Mouse (Mus musculus) midbrain, embryonic 16.5 days (tissue): ENCODE data around the gene Ccpg1os. TPM values are rescaled to one million over a fixed set of nuclear protein-coding genes. Genes with fewer than 3 reads are reported as not detected.

Experiments used
- ATAC-seq: fragments of 200-750 bp; cut with Nextera tagmentation; 2 replicates; pipeline ENCODE4 v1.8.0; 2017; ENCODE audit warnings: moderate TSS enrichment
- H3K27ac ChIP-seq: fragments of 300-500 bp; sonication (generic); 2 replicates; pipeline ENCODE4 v1.5.1; 2014; ENCODE audit warnings: mild to moderate bottlenecking, low read length, mixed read lengths
- H3K27me3 ChIP-seq: fragments of 300-500 bp; sonication (generic); 2 replicates; pipeline ENCODE4 v1.6.1; 2014; ENCODE audit warnings: low read depth, low read length, mixed read lengths; ENCODE audit not compliant: control insufficient read depth, insufficient read depth
- H3K36me3 ChIP-seq: fragments of 300-500 bp; sonication (generic); 2 replicates; pipeline ENCODE4 v1.6.1; 2014; ENCODE audit warnings: mild to moderate bottlenecking, low read length, moderate library complexity, mixed read lengths; ENCODE audit not compliant: control insufficient read depth, insufficient read depth
- H3K4me1 ChIP-seq: fragments of 300-500 bp; sonication (generic); 2 replicates; pipeline ENCODE4 v1.6.1; 2014; ENCODE audit warnings: mild to moderate bottlenecking, low read length, mixed read lengths; ENCODE audit not compliant: control insufficient read depth, insufficient read depth
- H3K4me2 ChIP-seq: fragments of 300-500 bp; sonication (generic); 2 replicates; pipeline ENCODE4 v1.6.1; 2014; ENCODE audit warnings: mild to moderate bottlenecking, low read length, mixed read lengths
- H3K4me3 ChIP-seq: fragments of 300-500 bp; sonication (generic); 2 replicates; pipeline ENCODE4 v1.5.1; 2014; ENCODE audit warnings: low read depth, mild to moderate bottlenecking, low read length, moderate library complexity, mixed read lengths
- H3K9ac ChIP-seq: fragments of 300-500 bp; sonication (generic); 2 replicates; pipeline ENCODE4 v1.6.1; 2014; ENCODE audit warnings: low read depth, low read length, mixed read lengths
- H3K9me3 ChIP-seq: fragments of 300-500 bp; sonication (generic); replicated peaks from 2 replicates; pipeline ENCODE4 v1.6.1; 2014; ENCODE audit warnings: mild to moderate bottlenecking, low read length, mixed read lengths; ENCODE audit not compliant: control insufficient read depth, poor library complexity, severe bottlenecking
- WGBS: fragments of 180-500 bp; shearing (Covaris S2); extraction: QIAGEN DNeasy Blood & Tissue Kit; methylation state at CpG from one replicate; pipeline ENCODE4 v1.1.7; 2014; 5-methylcytosine and 5-hydroxymethylcytosine counted together
- polyA plus RNA-seq: library from polyadenylated mRNA; unstranded; fragments of >200 nt; fragmentation: Nextera tagmentation; extraction: Ambion mirVana; gene quantifications from 2 replicates; pipeline ENCODE4 v1.2.1, GENCODE M21; 2015

Gene Ccpg1os
- polyA plus RNA-seq, 1 experiment from 2014 or later: 24.2 TPM

DNA sequence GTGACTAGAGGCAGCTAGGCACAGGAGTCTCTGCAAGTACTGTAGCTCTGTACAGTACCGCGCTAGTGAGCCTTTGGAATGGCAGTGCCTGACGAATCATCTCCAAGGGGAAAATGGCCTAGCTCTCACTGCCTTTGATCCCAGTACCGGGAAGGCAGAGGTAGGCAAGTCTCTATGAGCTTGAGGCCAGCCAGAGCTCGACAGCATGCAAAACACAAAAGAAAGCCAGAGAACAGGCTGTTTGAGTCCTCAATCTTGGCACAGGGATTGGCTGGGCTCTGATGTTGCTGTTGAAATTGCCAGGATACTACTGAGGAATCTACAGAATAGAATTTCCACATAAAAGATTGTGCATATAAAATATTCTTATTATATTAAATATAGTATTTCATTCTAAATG, 12.7 kb downstream of the Ccpg1os start:
- 0 out of 2 replicates have a peak, but pooled peaks cover 3% of the 10 kb centered on the region for H3K4me1 ChIP-seq
- H3K4me3 ChIP-seq: no peak overlapping the region
- no peak overlapping the region for H3K9ac ChIP-seq
- H3K9me3 ChIP-seq: no peaks in the 10 kb centered on the region
- WGBS: 86% methylated on average over 5 of the region's 5 CpGs
- no peaks in the 10 kb centered on the region for H3K27me3 ChIP-seq
- no peak for ATAC-seq
- no peak overlapping the region for H3K27ac ChIP-seq
- no peak overlapping the region for H3K4me2 ChIP-seq
- H3K36me3 ChIP-seq: no peaks in the 10 kb centered on the region

DNA sequence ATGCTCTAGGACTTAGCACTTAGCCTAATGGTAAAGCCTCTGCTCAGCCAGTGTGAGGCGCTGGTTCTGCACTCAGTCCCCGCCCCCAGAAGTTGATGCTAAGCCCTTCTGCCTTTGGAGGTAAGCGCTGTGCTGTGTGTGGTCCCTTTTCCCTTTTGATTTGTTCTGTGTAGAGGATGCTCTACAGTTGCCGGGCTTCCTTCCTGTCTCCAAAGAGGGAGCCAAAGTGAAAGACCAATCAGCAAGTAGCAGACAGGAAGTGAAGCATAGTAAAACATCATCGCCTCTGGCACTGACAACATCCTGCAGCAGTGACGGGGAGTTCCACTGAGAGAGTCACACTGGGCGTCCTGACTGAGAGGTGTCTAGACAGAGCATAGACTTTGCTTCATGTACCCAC, 15.3 kb downstream of the Ccpg1os start:
- no peak overlapping the region for H3K4me3 ChIP-seq
- H3K9me3 ChIP-seq: no peaks in the 10 kb centered on the region
- no peak overlapping the region for H3K27ac ChIP-seq
- H3K4me2 ChIP-seq: no peak overlapping the region
- WGBS: 74% methylated on average over 7 of the region's 7 CpGs
- no peak for ATAC-seq
- no peaks in the 10 kb centered on the region for H3K36me3 ChIP-seq
- no peaks in the 10 kb centered on the region for H3K27me3 ChIP-seq
- H3K4me1 ChIP-seq: 0 out of 2 replicates have a peak, but pooled peaks cover 3% of the 10 kb centered on the region
- H3K9ac ChIP-seq: no peak overlapping the region

DNA sequence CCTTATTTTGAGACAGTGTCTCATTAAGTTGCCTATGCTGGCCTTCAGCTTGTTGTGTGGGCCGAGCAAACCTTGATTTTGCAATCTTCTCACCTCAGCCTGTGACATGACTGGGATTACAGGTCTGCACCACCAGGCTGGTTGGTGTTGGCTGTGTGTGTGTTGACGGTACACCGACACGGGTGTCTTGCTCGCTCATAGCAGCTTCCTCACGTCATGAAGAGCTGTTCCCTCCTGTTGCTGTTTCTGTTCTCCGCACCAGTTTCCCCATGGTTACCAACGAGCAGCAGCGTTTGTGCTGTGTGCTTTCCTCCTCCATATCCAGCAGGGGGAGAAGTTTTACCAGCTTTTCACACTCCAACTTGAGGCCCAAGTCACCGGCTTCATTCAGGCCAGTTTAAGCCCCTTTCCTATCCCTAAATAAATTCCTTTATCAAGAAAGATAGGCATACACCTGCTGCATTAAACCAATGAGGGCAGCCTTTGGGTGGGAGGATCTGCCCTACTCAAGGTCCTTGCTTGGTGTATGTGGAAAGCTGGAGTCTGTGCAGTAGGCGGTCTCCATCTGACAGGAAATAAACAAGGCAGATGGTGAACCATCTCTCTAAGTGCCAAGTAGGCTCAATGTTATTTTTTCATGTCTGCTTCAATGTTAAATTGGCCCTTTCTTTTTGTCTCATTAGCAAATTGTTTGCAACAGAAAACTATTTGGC, 16.7 kb downstream of the Ccpg1os start:
- 0 out of 2 replicates have a peak, but pooled peaks cover 3% of the 10 kb centered on the region for H3K4me1 ChIP-seq
- H3K9ac ChIP-seq: no peak overlapping the region
- 30% methylated on average over 11 of the region's 11 CpGs for WGBS
- H3K36me3 ChIP-seq: no peaks in the 10 kb centered on the region
- H3K27ac ChIP-seq: no peak overlapping the region
- no peak overlapping the region for H3K4me2 ChIP-seq
- peak; percentile 51 for ATAC-seq
- no peaks in the 10 kb centered on the region for H3K27me3 ChIP-seq
- no peaks in the 10 kb centered on the region for H3K9me3 ChIP-seq
- no peak overlapping the region for H3K4me3 ChIP-seq

DNA sequence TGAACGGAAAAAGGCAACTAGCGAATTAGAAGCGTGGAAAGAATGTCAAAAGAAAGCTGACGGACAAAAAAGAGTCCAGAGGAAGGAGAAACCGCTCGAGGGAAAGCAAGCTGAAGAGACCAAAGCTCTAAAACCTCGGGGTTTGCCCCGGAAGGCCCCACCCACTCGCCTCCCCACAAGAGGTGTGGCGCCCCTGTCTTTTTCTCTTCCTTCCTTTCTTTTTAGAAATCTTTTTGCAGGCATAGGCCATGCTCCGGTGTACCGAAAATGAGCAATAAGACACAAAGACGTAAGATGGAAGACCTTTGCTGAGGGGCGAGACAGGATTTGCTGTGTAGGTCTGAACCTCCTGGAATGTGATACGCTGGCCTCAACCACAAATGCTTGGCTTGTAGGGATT, 23.2 kb downstream of the Ccpg1os start:
- no peak overlapping the region for H3K4me2 ChIP-seq
- no peak for ATAC-seq
- no peak overlapping the region for H3K27ac ChIP-seq

DNA sequence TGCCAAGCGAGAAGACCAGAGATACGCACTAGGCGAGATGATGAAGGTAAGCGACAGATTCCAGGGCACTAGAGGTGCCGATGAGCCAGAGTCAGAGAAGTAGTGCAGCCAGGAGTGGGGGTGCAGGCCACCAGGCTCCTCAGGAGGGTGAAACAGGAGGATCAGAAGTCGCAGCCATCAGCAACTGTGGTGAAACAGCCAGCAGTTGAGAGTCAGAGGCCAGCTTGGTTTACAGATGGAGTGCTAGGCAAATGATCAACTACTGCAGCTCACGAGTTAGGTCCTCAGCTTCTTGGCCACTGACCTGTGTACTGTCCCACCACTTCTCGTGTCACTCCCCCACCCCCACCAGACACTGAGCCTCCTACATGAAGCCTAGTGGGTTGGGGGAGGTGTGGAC, 23.8 kb downstream of the Ccpg1os start:
- Histone ChIP-seq H3K9ac (no peak overlapping the region), H3K4me1 (peaks cover 4% of the 10 kb centered on the region), H3K27ac (no peak overlapping the region), H3K36me3 (no peaks in the 10 kb centered on the region), H3K27me3 (no peaks in the 10 kb centered on the region), H3K4me3 (no peak overlapping the region), H3K4me2 (no peak overlapping the region), H3K9me3 (no peaks in the 10 kb centered on the region)
- 76% methylated on average over 8 of the region's 8 CpGs for WGBS
- ATAC-seq: no peak

More for the DNA sequence above, 23.2 kb downstream of the Ccpg1os start:
- no peaks in the 10 kb centered on the region for H3K9me3 ChIP-seq
- H3K27me3 ChIP-seq: no peaks in the 10 kb centered on the region
- H3K4me1 ChIP-seq: peaks cover 4% of the 10 kb centered on the region
- no peaks in the 10 kb centered on the region for H3K36me3 ChIP-seq
- H3K4me3 ChIP-seq: no peak overlapping the region
- H3K9ac ChIP-seq: no peak overlapping the region
- 80% methylated on average over 15 of the region's 15 CpGs for WGBS

GRCm38 (mm10) chr9:72958521-72959450, 26.4 kb downstream of the Ccpg1os start, which contains the start of the genes Dyx1c1 and Gm44503:
Dyx1c1 (plus strand) TSS chr9:72958785.
Gm44503 (plus strand) TSS chr9:72958852.
- Histone ChIP-seq H3K9ac (peak within 1 kb of the TSS; percentile 66), H3K4me3 (peak within 1 kb of the TSS; percentile 71)
- 2% methylated on average over 43 of the region's 43 CpGs for WGBS

DNA sequence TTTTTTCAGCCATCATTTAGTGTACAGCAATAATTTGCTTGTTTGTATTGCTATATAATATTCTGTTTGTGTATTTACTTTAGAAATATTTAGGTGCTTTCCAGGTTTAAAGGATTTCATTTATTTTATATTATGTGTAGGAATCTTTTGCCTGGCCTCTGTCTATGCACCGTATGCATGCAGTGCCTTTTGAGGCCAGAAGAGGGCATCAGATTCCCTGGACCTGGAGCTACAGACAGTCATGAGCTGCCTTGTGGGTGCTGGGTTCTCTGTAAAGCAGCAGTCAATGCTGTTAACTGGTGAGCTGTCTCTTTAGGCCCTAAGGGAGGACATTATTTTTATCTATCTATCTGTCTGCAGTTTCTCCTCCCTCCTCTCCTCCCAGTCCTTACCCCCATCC, 29.6 kb downstream of the Ccpg1os start:
- Histone ChIP-seq H3K9me3 (no peaks in the 10 kb centered on the region), H3K4me1 (peaks cover 4% of the 10 kb centered on the region), H3K27me3 (no peaks in the 10 kb centered on the region), H3K4me2 (no peak overlapping the region), H3K4me3 (no peak overlapping the region), H3K27ac (no peak overlapping the region), H3K36me3 (no peaks in the 10 kb centered on the region), H3K9ac (no peak overlapping the region)
- WGBS: 18% methylated on average over 1 of the region's 1 CpGs
- no peak for ATAC-seq

More at GRCm38 (mm10) chr9:72958521-72959450, 26.4 kb downstream of the Ccpg1os start, which contains the start of the genes Dyx1c1 and Gm44503:
- Histone ChIP-seq H3K4me2 (peak within 1 kb of the TSS; percentile 70), H3K36me3 (no peaks in the 10 kb centered on the region), H3K9me3 (no peaks in the 10 kb centered on the region), H3K27me3 (no peaks in the 10 kb centered on the region), H3K4me1 (peaks cover 4% of the 10 kb centered on the region), H3K27ac (peak within 1 kb of the TSS; percentile 69)
- ATAC-seq: peak; percentile 98

GRCm38 (mm10) chr9:72954746-72955145, 30.4 kb downstream of the Ccpg1os start:
- no peak overlapping the region for H3K9ac ChIP-seq
- H3K27ac ChIP-seq: no peak overlapping the region
- ATAC-seq: no peak
- H3K27me3 ChIP-seq: no peaks in the 10 kb centered on the region
- H3K9me3 ChIP-seq: no peaks in the 10 kb centered on the region
- no peaks in the 10 kb centered on the region for H3K36me3 ChIP-seq
- WGBS: 48% methylated on average over 2 of the region's 2 CpGs
- no peak overlapping the region for H3K4me3 ChIP-seq
- no peak overlapping the region for H3K4me2 ChIP-seq
- H3K4me1 ChIP-seq: peaks cover 4% of the 10 kb centered on the region
